Mouse (Mus musculus) thymus, postnatal 10 days (tissue): ENCODE results near the gene Il3.

Experiments
- DNase-seq, 2 experiments: peaks; one replicate each; pipeline ENCODE4 v3.0.0; 2021; ENCODE audit warnings: low spot score in 2 of 2

The Il3 gene

GRCm38 (mm10) chr11:54287821-54288453 is 20.9 kb upstream of the Il3 start:
- DNase-seq: no peak

DNA sequence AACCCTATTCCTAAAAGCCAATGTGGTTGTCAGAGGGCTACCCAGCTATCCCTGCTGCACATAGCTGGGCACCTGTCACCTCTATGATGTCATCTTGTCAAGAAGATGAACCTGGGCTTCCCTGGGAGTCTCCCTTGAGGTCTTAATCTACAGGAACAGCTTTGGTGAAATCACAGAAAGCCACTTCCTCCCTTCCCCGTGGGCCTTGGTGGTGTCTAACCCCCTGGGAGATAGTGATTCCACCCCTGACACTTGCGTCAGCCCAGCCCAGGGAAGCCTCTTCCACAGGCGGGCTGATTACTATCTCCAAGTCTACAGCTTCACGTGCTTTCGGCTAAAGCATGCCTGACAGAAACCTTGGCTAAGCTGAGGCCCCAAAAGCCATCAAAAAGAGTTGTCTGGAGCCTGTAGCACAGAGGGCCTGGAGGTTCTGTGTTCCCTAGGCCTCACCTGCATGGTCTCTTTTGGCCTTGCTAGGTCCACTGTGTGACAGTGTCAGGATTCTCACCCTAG is 4.4 kb upstream of the Il3 start:
- no peak for DNase-seq

- no peak for DNase-seq
These were observed 2.3 kb upstream of the Il3 start for GRCm38 (mm10) chr11:54269191-54269896.

DNA sequence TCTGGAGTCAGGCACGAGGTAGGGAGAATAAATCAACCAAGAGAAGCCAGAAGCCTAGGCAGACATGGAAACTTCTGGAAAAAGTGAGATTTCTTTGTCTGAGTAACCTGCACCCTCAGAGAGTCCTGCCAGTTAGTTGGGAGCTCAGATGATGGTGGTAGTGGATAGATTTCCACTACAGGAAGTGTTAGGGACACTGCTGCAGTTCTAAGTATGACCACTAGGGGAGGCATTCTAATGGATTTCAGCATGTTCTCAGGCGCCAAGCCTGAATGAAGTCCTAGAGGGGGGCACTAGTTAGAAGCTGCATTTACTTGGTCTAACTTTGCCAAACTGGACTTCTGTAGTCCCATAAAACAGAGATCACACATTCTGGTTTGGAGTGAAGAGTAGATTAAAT is 2.5 kb downstream of the Il3 start:
- peak in 1 of 2 experiments; percentile 73 for DNase-seq

DNA sequence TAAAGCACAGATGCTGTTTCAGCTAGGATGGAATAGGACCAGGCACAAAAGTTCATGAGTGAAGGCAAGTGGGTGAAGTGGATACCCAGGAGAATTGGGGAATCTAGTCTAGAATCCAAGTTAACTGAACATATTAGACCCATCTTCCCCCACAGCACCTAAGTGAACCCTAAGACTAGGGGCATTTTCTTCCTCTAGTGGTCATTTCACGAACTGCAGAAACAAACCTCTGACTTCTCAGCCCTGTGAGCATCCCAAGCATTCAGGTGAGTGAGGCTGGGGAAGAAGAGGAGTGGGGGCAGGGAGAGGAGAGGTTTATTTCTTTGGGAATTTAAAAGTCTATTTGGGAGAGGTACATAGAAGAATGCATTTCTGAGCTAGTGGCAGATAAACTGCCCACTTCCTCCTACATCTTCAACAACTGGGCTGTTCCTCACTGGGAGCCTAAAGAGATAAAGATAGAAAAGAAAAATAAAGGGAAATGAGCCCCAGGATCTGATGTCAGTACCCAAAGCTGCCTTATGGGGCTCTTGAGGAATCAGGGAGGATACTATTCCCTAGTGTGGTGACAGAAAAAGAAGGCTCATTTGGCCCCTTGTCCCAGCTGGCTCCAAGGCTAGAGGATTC is 3.6 kb downstream of the Il3 start:
- no peak for DNase-seq

DNA sequence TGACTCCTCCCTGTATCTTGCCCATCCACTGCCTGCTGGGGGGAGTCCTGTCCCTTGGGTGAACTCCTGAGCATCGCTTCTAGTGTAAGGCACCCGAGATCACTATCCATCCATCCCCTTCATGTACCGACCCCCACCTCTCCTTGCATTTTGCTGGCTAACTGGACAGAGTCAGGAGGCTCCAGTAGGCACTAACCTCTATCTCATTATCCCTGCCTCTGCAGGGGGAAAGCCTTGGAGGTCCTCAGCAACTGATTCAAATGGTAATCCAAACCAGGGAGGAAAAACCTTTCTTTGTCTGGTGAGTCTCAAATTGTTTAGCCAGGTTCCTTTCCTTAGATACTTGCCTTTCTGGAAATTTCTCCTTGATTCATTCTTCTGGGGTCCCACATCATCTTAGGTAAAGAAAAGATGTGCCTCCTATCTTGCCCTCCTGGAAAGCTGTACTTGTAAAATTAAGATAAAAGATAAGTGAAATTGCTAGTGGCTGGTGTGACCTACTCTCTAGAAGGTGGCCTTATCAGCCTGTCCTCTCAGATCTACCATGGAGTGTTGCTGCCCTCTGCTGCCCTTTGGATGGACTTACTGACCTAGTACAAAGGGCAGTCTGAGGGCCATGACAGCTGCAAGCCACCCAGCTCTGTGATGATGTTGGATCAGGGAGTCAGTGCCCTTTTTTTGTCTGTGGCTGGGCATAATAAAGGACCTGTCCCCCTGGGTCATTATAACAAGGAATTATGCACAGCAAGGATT is 10.3 kb downstream of the Il3 start:
- DNase-seq: peak; percentile 49 to 61

- peak in 1 of 2 experiments; percentile 14 for DNase-seq
These were observed 13.0 kb downstream of the Il3 start for GRCm38 (mm10) chr11:54254114-54254513.

- no peak for DNase-seq
These were observed 16.5 kb downstream of the Il3 start for GRCm38 (mm10) chr11:54250575-54250974.

- DNase-seq: no peak
These were observed 17.3 kb downstream of the Il3 start for GRCm38 (mm10) chr11:54249748-54250147.

DNA sequence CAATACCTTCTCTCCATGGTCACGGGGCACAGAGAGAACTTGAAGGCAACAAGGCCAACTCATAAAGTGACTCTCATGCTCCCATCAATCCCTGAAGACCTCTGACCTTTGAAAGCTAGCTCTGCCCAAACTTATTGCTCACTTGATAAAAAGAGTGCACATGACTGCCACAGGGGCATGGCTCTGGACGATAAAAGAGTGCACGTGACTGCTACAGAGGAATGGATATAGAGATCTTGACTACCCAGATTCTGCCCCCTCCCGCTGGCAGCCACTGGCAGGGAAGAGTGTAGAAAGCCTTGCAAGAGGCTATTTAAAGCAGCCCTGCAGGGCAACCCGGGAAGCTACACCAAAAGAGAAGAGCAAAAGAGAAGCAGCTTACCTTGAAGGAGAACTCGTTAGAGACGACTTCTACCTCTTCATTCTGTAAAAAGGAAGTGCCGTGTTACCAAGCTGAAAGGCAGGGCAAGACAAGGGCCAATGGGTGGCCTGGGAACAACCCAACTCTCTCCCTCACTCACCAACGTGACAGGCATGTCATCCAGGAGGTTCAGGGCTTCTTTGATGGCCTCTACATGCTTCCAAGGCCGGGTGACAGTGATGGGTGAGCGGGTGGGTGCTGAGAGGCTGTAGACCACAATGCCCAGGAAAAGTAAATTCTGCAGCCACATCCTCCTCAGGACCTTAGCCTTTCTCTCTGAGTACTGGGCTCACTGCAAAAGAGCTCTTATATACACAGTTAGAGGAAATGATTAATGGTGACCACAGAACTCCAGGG is 17.9 kb downstream of the Il3 start, which contains the start of gene Csf2:
Gene Csf2 (minus strand): TSS at position 728 of the 778 bp plus-strand sequence.
- DNase-seq: no peak

DNA sequence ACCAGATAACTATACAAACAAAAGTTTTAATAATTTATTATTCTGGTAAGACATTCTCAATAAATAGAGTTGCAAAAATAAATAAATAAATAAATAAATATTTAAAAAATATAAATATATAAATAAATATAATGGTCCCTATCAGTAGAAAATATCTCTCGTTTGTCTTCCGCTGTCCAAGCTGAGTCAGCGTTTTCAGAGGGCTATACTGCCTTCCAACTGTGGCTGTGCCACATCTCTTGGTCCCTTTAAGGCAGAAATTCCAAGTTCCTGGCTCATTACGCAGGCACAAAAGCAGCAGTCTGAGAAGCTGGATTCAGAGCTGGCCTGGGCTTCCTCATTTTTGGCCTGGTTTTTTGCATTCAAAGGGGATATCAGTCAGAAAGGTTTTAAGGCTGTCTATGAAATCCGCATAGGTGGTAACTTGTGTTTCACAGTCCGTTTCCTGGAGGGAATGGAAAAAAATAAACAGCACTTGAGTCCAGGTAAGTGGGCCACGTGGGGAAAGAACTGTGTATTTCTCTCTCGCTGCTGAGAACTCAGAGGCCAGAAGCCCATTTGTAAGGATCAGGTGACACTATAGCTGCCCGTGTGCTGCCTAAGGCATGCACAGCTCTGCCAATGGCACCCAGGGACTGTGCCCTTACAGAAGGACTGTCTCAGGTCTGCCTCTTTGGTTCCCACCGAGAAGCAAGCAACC is 19.7 kb downstream of the Il3 start:
- no peak for DNase-seq

DNA sequence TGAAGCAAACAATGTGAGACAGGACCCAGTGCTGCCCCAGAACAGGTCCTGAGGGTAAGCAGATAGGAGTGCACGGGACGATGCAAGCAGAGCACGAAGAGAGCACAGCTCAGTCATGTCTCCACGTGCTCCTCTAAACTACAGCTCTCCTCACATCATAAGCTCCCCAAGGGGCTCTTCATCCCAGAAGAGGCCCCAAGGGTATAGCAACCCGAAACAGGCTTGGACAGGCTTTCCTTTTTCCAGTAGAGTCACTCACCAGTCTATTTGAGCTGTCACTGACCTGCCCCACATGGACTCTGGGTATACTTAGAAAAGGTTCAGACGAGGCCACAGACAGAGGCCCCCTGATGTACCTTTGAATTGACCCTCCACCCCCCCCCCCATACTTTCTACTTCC is 22.6 kb downstream of the Il3 start:
- DNase-seq: no peak

GRCm38 (mm10) chr11:54242494-54242893 is 24.6 kb downstream of the Il3 start:
- no peak for DNase-seq

GRCm38 (mm10) chr11:54236939-54237338 is 30.1 kb downstream of the Il3 start:
- no peak for DNase-seq

DNA sequence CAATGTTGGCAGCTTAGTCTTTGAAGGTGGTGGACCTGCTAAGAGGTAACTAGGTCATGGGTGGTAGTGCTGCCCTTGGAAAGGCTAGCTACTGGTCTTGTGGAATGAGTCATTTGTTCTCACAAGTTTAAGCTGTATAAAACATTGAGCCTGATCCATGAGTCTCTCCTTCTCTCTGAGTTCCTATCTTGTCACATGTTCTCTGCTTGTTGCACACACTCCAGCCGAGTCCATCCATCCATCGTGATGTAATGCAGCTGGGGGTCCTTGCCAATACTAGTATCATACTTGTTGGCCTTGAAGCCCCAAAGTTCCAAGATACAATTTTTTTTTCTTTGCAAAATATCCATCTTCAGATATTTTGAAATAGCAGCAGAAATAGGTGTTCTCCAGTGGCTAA is 39.6 kb downstream of the Il3 start:
- DNase-seq: no peak

DNA sequence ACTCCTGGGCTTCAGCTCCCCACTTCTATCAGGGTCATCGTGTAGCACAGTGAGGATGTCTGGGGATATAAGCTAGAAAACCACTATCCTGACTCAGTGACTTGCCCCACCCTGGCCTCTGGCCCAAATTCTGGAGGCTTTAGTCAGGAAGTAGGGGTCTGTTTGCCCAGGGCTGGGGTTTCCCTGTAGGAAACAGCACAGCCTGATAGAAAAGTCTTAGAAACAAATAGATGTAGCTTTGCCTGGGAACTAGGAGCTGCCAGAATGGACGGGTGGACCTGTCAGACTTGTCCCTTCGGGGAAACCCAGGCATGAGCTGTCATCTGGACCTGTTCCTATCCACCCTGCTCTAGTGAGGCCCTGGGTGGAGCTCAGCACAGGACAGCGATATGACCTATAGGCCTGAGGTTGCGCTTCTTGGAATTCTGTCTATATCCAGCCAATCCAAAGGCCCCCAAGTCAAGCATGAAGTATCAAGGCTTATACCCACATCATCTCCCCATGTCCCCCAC is 42.5 kb downstream of the Il3 start:
- no peak for DNase-seq

- DNase-seq: no peak
These were observed 43.2 kb downstream of the Il3 start for GRCm38 (mm10) chr11:54223637-54224474.

DNA sequence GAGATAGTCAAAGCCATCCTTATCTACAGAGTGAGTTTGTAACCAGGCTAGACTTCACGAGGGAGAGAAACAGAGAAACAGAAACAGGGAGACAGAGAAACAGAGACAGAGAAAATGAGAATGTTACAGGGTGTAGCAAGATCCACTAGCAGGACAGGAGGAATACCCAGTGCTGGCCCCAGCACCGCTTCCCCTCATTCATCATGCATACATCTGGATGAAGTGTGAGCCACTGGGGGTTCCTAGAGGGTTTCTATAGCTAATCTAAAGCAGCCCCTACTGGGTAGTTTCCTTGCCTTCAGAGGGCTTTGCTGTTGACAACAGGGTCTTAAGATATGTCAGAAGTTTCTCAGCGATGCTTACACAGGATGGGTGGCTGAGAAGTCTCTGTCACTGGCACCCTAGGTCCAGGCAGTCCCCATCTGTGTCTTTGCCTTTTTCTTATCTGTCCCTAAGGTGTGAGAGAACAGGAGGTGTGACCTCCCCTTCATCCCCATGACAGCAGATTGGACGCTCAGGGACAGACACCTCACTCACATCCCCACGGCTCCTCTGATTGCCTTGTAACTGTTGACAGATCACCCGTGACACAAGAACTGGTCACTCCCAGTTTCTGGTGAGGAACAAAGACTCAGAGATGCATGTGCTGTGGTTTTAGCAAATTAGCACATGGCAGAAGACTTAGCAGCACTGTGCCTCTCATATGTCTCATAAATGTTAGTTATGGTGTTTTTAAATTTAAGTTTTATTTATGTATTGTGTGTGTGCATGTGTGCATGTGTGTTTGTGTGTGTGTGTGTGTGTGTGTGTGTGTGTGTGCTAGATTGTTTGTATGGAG is 47.0 kb downstream of the Il3 start:
- DNase-seq: no peak

- DNase-seq: no peak
These were observed 47.9 kb downstream of the Il3 start for GRCm38 (mm10) chr11:54219191-54219590.
